Mouse (Mus musculus): ENCODE measurements around the gene Ambra1. TPM values are rescaled to one million over a fixed set of nuclear protein-coding genes. Genes with fewer than 3 reads are reported as not detected.

The Ambra1 gene
- polyA plus RNA-seq, 1 experiment, result not detected

- TF ChIP-seq CTCF (IDR thresholded peaks at IDR 0.05; ENCODE audit: insufficient read depth, low read depth, low read length), result no peak
- no peak for TF ChIP-seq POLR2A (IDR thresholded peaks at IDR 0.05; ENCODE audit: insufficient read depth, low read depth, low read length)
- Histone ChIP-seq H3K4me1 (ENCODE audit: control insufficient read depth, insufficient read depth, low read length) (peaks cover 66% of the 10 kb centered on the region), H3K4me3 (ENCODE audit: insufficient read depth, low read depth, low read length) (no peak overlapping the region), H3K27ac (ENCODE audit: insufficient read depth, low read depth, low read length) (no peak overlapping the region)
- 76% methylated on average over 9 of the region's 9 CpGs for WGBS
These were observed 203.5 kb downstream of the Ambra1 start for GRCm38 (mm10) chr2:91933471-91933870.

DNA sequence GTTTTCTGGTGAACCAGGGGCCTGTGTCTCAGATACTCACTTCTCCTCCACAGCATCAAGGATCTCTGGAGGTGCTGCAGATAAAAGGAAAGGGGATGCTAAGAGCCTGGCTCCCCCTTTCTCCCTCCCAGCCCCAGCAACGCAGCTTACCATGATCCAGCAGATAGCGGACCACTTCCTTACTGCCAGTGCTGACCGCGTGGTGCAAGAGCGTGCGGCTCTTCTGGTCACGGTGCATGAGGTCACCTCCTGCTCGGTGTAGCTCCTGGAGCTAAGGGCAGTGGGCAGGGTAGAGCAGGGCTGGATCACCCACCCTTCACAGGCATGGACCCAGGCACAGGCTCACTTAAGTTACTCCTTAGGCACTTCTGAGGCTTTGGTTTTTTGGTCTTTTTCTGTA, 204.1 kb downstream of the Ambra1 start:
- TF ChIP-seq POLR2A (IDR thresholded peaks at IDR 0.05; ENCODE audit: insufficient read depth, low read depth, low read length) (no peak), CTCF (IDR thresholded peaks at IDR 0.05; ENCODE audit: insufficient read depth, low read depth, low read length) (no peak)
- H3K4me3 ChIP-seq (ENCODE audit: insufficient read depth, low read depth, low read length), result no peak overlapping the region

DNA sequence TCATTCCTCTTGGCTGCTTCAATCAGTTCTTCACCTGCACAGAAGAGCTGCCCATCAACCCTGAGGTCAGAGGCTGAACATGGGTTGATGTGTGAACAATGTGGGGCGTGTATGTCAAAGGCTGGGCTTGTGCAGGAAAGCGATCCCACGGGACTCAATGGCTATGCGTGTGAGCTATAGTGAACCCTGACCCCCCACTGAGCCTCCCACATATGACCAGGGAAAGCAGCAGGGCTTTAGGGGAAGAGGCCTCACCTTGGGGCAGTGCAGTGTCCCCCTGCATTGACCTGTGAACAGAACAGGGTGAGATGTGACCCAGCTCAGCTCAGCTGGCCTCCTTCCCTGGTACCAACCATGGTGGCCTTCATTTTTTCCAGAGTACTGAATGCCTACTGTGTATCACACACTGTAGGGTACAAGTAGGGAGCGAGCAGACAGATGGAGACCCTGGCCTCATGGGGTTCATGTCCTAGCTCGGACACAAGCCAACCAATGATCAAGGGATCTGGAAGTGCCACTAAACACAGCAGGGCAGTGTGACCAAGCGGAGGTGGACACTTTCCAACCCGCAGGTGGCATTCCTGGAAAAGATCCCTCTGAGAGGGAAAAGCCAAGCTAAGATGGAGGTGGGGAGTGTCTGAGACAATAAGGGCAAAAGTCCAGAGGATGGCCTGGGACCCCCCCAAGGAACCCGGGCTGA, 205.0 kb downstream of the Ambra1 start:
- TF ChIP-seq POLR2A (IDR thresholded peaks at IDR 0.05; ENCODE audit: insufficient read depth, low read depth, low read length) (no peak), CTCF (IDR thresholded peaks at IDR 0.05; ENCODE audit: insufficient read depth, low read depth, low read length) (no peak)
- Histone ChIP-seq H3K4me1 (ENCODE audit: control insufficient read depth, insufficient read depth, low read length) (peaks cover 64% of the 10 kb centered on the region), H3K4me3 (ENCODE audit: insufficient read depth, low read depth, low read length) (no peak overlapping the region), H3K27ac (ENCODE audit: insufficient read depth, low read depth, low read length) (no peak overlapping the region; the same call in 1 of the 2 replicates)
- WGBS, result 82% methylated on average over 9 of the region's 9 CpGs

More for the DNA sequence above, 204.1 kb downstream of the Ambra1 start:
- H3K27ac ChIP-seq (ENCODE audit: insufficient read depth, low read depth, low read length), result no peak overlapping the region
- WGBS, result 69% methylated on average over 8 of the region's 8 CpGs
- H3K4me1 ChIP-seq (ENCODE audit: control insufficient read depth, insufficient read depth, low read length), result peaks cover 61% of the 10 kb centered on the region

- peak overlapping the region; percentile 44 for H3K27ac ChIP-seq (ENCODE audit: insufficient read depth, low read depth, low read length)
- TF ChIP-seq CTCF (IDR thresholded peaks at IDR 0.05; ENCODE audit: insufficient read depth, low read depth, low read length), result no peak
- TF ChIP-seq POLR2A (IDR thresholded peaks at IDR 0.05; ENCODE audit: insufficient read depth, low read depth, low read length), result no peak
- WGBS, result 67% methylated on average over 7 of the region's 7 CpGs
- H3K4me3 ChIP-seq (ENCODE audit: insufficient read depth, low read depth, low read length), result no peak overlapping the region
- H3K4me1 ChIP-seq (ENCODE audit: control insufficient read depth, insufficient read depth, low read length), result peaks cover 54% of the 10 kb centered on the region
These were observed 206.2 kb downstream of the Ambra1 start for GRCm38 (mm10) chr2:91936154-91936553.

DNA sequence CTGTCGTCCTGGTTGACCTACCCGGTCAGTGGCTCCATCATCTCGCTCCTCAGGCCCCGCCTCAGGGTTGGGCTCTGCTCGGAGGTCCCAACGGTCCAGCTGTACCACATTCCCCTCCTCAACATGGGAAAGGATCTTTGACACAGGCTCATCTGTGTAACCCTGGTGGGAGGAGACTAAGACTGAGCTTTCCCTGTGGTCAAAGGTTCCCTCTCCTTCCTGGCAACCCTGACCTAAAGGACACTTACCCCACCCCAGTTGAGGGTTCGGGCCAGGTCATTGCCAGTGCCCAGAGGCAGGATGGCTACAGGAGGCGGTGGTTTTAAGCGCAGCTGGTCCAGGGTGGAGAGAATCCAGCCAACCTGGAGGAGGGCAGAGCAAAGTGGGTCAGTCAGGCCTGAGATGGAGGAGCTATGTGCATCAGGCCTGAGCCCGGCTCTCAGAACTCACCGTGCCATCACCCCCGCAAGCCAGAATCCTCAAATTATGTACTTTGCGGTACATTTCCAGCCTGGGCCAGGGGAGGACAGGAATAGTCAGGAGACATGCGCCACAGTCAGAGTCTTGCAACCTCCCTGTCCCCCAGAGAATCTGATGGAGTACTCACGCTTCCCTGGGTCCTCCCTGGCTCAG, 209.5 kb downstream of the Ambra1 start:
- Histone ChIP-seq H3K4me1 (ENCODE audit: control insufficient read depth, insufficient read depth, low read length) (peaks cover 38% of the 10 kb centered on the region), H3K4me3 (ENCODE audit: insufficient read depth, low read depth, low read length) (no peak overlapping the region), H3K27ac (ENCODE audit: insufficient read depth, low read depth, low read length) (0 out of 2 replicates have a peak overlapping the region, but pooled peaks have one; percentile 4)
- TF ChIP-seq POLR2A (IDR thresholded peaks at IDR 0.05; ENCODE audit: insufficient read depth, low read depth, low read length) (no peak), CTCF (IDR thresholded peaks at IDR 0.05; ENCODE audit: insufficient read depth, low read depth, low read length) (no peak)
- WGBS, result 80% methylated on average over 15 of the region's 15 CpGs

- no peak overlapping the region for H3K4me3 ChIP-seq (ENCODE audit: insufficient read depth, low read depth, low read length)
- H3K27ac ChIP-seq (ENCODE audit: insufficient read depth, low read depth, low read length), result no peak overlapping the region
- H3K4me1 ChIP-seq (ENCODE audit: control insufficient read depth, insufficient read depth, low read length), result peaks cover 35% of the 10 kb centered on the region
- WGBS, result 81% methylated on average over 6 of the region's 6 CpGs
- TF ChIP-seq POLR2A (IDR thresholded peaks at IDR 0.05; ENCODE audit: insufficient read depth, low read depth, low read length), result no peak
- TF ChIP-seq CTCF (IDR thresholded peaks at IDR 0.05; ENCODE audit: insufficient read depth, low read depth, low read length), result peak; percentile 34; the same call in 1 of the 2 replicates
These were observed 212.4 kb downstream of the Ambra1 start for GRCm38 (mm10) chr2:91942356-91942755.

DNA sequence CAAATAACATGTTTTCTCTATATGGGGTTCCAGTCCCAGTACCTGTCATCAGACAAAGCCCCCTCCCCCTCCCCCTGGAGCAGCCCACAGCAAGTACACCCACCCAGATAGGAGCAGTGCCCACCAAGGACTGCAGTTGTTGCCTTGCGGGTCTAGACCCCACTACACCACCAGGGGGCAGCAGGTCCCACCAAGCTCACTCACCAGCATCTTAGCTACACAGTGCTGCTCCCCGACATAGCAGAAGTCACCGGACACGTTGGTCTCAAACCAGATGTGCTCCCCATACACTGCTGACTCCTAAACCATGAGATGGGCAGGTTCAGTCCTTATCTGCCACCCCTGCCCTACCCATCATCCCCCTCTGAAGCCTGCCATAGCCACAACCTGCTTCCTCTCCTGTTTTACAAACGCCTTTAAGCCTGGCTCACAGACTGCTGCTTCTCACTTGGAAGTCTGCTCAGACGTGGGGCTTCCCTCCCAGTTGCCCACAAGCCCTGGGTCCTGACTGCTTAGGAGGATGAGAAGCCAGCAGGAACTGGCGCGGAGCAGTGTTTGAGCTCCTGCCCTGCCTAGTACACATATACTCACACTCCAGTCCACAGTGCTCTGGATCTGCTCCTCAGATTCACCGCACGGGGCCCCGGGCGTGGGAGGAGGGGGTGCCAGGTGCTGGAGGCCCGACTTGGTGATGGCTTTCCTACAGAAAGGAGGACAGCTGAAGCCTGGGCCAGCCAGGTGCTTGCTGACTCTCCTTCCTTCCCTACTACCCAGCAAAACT, 214.4 kb downstream of the Ambra1 start:
- peak overlapping the region; percentile 18; the same call in 1 of the 2 replicates for H3K27ac ChIP-seq (ENCODE audit: insufficient read depth, low read depth, low read length)
- 29% methylated on average over 13 of the region's 13 CpGs for WGBS
- no peak for TF ChIP-seq POLR2A (IDR thresholded peaks at IDR 0.05; ENCODE audit: insufficient read depth, low read depth, low read length)
- peak; percentile 82 for TF ChIP-seq CTCF (IDR thresholded peaks at IDR 0.05; ENCODE audit: insufficient read depth, low read depth, low read length)
- no peak overlapping the region for H3K4me3 ChIP-seq (ENCODE audit: insufficient read depth, low read depth, low read length)
- H3K4me1 ChIP-seq (ENCODE audit: control insufficient read depth, insufficient read depth, low read length), result peaks cover 47% of the 10 kb centered on the region

DNA sequence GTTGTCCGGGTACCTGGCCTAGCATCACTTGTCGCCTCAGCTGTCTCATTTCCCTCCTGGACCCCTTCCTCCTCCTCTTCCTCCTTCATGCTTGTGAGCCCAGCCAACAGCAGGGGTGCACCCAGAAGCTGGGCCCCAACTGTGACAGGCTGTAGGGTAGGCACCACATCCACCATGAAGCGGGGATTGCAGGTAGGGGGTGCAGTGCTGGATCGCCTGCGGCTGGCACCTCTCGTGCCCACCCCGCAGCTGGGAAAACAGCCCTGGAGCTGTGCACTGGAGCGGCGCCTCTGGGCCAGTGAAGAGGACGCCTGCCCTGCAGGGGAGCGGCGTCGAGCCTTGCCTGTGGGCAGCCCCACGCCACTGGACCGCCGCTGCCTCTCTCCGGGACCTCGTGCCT, 215.5 kb downstream of the Ambra1 start, which contains the start of gene Gm9821:
Gene Gm9821 (plus strand): TSS at position 221 of the 400 bp plus-strand sequence.
- H3K27ac ChIP-seq (ENCODE audit: insufficient read depth, low read depth, low read length), result peak within 1 kb of the TSS; percentile 18; the same call in 1 of the 2 replicates
- no peak for TF ChIP-seq CTCF (IDR thresholded peaks at IDR 0.05; ENCODE audit: insufficient read depth, low read depth, low read length)
- no peak for TF ChIP-seq POLR2A (IDR thresholded peaks at IDR 0.05; ENCODE audit: insufficient read depth, low read depth, low read length)
- WGBS, result 88% methylated on average over 18 of the region's 18 CpGs
- H3K4me3 ChIP-seq (ENCODE audit: insufficient read depth, low read depth, low read length), result no peak within 1 kb of the TSS
- peaks cover 53% of the 10 kb centered on the region for H3K4me1 ChIP-seq (ENCODE audit: control insufficient read depth, insufficient read depth, low read length)
